Mouse (Mus musculus): ENCODE data around the gene Atp6v1d.

The Atp6v1d gene

DNA sequence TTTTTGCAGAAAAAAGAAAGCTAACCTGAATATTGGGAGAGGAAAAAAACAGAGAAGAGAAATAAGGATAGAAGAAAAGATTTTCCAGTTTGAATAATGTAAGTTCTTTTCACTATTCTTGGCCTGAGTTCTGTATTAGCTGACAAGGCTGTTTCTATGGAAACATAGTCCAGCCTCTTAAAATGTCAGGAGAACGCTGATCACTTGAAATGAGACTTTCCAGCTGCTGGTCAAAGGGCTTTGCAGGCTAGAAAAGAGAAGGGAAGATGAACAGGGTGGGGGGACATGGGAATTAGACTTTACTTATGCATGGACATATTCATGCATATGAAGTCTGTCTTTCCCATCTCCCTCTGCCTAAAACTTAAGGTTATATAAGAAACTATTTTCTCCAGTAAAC is 67.2 kb downstream of the Atp6v1d start:
- DNase-seq (ENCODE audit: low read depth, low spot score): no peak

DNA sequence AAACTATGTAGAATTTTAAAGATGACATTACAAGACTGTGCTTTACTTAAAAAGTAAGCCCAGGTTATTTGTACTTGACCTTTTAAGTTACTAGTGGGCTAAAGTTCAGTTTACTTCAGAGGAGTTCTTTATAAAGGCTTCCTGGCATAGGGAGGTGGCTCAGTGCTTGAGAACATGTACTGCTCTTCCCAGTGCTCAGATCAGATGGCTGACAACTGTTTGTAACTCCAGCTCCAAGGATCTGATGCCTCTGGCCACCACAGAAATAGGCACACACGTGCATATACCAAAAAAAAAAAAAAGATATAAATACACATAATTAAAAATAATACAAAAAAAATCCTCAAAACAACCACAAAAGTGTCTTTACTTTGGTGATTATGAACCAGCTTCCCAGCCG is 70.6 kb downstream of the Atp6v1d start:
- DNase-seq (ENCODE audit: low read depth, low spot score): no peak

Data from retina, postnatal 7 days (tissue).